Mouse (Mus musculus): ENCODE data around the gene Sh3gl3. TPM values are rescaled to one million over a fixed set of nuclear protein-coding genes. Genes with fewer than 3 reads are reported as not detected.

Gene Sh3gl3
- polyA plus RNA-seq (2012; rRNA removed): 0.07 and 0.12 TPM in 2 replicates

DNA sequence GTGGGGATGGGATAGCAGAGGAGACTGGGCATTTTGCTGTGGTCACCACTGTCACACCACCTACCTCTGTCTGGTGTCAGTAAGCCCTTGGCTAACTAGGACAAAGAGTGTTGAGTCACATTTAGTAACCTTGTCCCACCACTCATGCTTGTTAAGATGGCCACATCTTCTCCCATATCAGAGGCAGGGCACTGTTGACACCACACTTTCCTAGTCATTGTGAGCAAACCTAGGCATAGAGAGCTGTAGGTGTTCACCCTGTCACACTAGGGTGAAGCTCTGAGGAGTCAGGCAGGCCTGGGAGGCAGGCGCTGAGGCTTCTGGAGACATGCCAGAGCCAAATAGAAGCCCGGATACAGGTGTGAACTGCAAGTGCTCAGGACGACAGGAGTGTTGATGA is at the start of gene Sh3gl3:
Gene Sh3gl3, plus strand, starts transcription at position 301 of the 400 bp plus-strand sequence.

DNA sequence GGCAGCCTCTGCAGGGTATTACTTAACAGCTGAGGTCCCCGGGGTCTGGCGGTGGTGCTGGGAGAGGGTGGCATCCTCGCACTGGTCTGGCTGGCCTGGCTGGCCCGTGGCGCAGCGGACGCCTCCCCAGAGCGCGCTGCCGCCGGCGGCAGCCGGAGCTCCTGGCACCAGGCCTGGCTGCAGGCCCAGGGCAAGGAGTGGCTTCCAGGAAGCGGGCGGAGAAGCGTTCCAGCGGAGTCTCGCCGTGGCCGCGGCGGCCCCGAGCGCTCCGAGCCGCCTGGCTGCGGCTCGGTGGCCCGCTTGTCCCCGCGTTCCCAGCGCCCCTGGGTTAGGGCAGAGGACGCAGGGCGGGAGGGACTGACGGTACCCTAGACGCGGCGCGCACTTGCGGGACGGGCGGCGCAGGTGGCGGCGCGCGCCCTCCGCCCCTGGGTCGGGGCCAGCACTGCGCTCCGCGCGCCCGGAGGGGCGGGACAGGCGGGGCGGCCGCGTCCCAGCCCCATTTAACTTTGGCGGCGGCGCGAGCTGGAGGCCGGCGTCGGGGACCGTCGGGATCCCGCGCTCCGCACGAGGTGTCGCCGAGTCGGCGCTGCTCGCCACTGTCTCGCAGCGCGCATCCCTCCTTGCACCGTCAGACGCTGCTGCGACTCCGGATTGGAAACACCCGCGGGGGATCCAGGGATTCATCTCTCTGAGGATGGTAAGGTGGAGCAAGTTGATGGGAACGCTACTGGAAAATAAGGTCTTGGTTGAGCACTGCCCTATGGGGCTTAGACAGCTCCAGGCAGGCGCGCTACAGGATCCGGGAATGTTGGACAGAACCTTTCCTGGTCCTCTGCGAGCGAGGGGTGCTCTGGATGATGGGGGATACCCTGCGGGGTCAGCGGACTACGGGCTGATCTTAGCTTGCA is 161.8 kb downstream of the Sh3gl3 start, which contains the start of gene Adamtsl3:
Gene Adamtsl3, plus strand, starts transcription at position 484 of the 911 bp plus-strand sequence.

Other genes starting within 250 kb of the Sh3gl3 start
- gene Hdgfl3, start 239.4 kb upstream of the Sh3gl3 start, polyA plus RNA-seq (2012; rRNA removed): 0.23 and 0.33 TPM in 2 replicates
- 0.24 and 0.34 TPM in 2 replicates for gene Bnc1, start 181.5 kb upstream of the Sh3gl3 start, polyA plus RNA-seq (2012; rRNA removed)
- 0.02 and 0.11 TPM in 2 replicates for gene Adamtsl3, start 161.9 kb downstream of the Sh3gl3 start, polyA plus RNA-seq (2012; rRNA removed)